Mouse (Mus musculus): ENCODE measurements around the gene Gm10643. TPM values are rescaled to one million over a fixed set of nuclear protein-coding genes. Genes with fewer than 3 reads are reported as not detected.
A peak's percentile ranks its signal among the peaks of the same experiment; 100 is the strongest.

Gm10643 gene
- 1.4 and 1.7 TPM in 2 replicates for polyA plus RNA-seq (2015; fragmentation: Nextera tagmentation; extraction: Ambion mirVana)

GRCm38 (mm10) chr8:84065037-84065436, at the start of gene Gm10643:
Gene Gm10643 (minus strand): TSS chr8:84065137.
- Histone ChIP-seq H3K36me3 (no peaks in the 10 kb centered on the region), H3K27me3 (no peaks in the 10 kb centered on the region), H3K4me3 (peak within 1 kb of the TSS; percentile 88), H3K4me2 (peak within 1 kb of the TSS; percentile 80), H3K27ac (peak within 1 kb of the TSS; percentile 88), H3K9ac (peak within 1 kb of the TSS; percentile 76), H3K9me3 (no peaks in the 10 kb centered on the region), H3K4me1 (replicated peaks) (peaks cover 30% of the 10 kb centered on the region)
- WGBS = 96% methylated on average over 1 of the region's 1 CpGs
- ATAC-seq (ENCODE audit: low FRiP score) = no peak

- Histone ChIP-seq H3K4me3 (no peak overlapping the region), H3K4me1 (replicated peaks) (peaks cover 33% of the 10 kb centered on the region), H3K27me3 (no peaks in the 10 kb centered on the region), H3K4me2 (no peak overlapping the region), H3K9me3 (no peaks in the 10 kb centered on the region), H3K36me3 (peaks cover 14% of the 10 kb centered on the region), H3K27ac (no peak overlapping the region), H3K9ac (no peak overlapping the region)
- no peak for ATAC-seq (ENCODE audit: low FRiP score)
- 97% methylated on average over 6 of the region's 6 CpGs for WGBS
Observed at GRCm38 (mm10) chr8:84106216-84107040, 41.5 kb upstream of the Gm10643 start.

- Histone ChIP-seq H3K36me3 (peaks cover 19% of the 10 kb centered on the region), H3K27me3 (no peaks in the 10 kb centered on the region), H3K9me3 (no peaks in the 10 kb centered on the region), H3K4me3 (no peak overlapping the region), H3K4me2 (peak overlapping the region; percentile 54), H3K4me1 (replicated peaks) (peaks cover 38% of the 10 kb centered on the region), H3K9ac (no peak overlapping the region), H3K27ac (peak overlapping the region; percentile 89)
- 85% methylated on average over 2 of the region's 2 CpGs for WGBS
- ATAC-seq (ENCODE audit: low FRiP score) = no peak
Observed at GRCm38 (mm10) chr8:84105676-84106075, 40.7 kb upstream of the Gm10643 start.

- H3K36me3 ChIP-seq = peaks cover 22% of the 10 kb centered on the region
- 7% methylated on average over 42 of the region's 42 CpGs for WGBS
- no peaks in the 10 kb centered on the region for H3K9me3 ChIP-seq
- peak within 1 kb of the TSS; percentile 62 for H3K4me3 ChIP-seq
- H3K4me2 ChIP-seq = peak within 1 kb of the TSS; percentile 66
- no peaks in the 10 kb centered on the region for H3K27me3 ChIP-seq
- H3K9ac ChIP-seq = peak within 1 kb of the TSS; percentile 79
- peak within 1 kb of the TSS; percentile 96 for H3K27ac ChIP-seq
- peaks cover 41% of the 10 kb centered on the region for H3K4me1 ChIP-seq (replicated peaks)
- peak; percentile 96 for ATAC-seq (ENCODE audit: low FRiP score)
Observed at GRCm38 (mm10) chr8:84104697-84105609, 40.0 kb upstream of the Gm10643 start, which contains the start of gene Dcaf15. Gene Dcaf15 (minus strand): TSS chr8:84104768.

GRCm38 (mm10) chr8:84104221-84104620, 39.3 kb upstream of the Gm10643 start:
- Histone ChIP-seq H3K36me3 (peaks cover 27% of the 10 kb centered on the region), H3K9me3 (no peaks in the 10 kb centered on the region), H3K4me2 (peak overlapping the region; percentile 66), H3K4me3 (peak overlapping the region; percentile 62), H3K9ac (peak overlapping the region; percentile 79), H3K27me3 (no peaks in the 10 kb centered on the region), H3K27ac (peak overlapping the region; percentile 96), H3K4me1 (replicated peaks) (peaks cover 42% of the 10 kb centered on the region)
- under 1% methylated on average over 27 of the region's 29 CpGs for WGBS
- ATAC-seq (ENCODE audit: low FRiP score) = peak; percentile 82

GRCm38 (mm10) chr8:84103601-84104000, 38.7 kb upstream of the Gm10643 start:
- no peaks in the 10 kb centered on the region for H3K9me3 ChIP-seq
- H3K36me3 ChIP-seq = peaks cover 31% of the 10 kb centered on the region
- 49% methylated on average over 3 of the region's 3 CpGs for WGBS

GRCm38 (mm10) chr8:84101476-84102270, 36.7 kb upstream of the Gm10643 start:
- Histone ChIP-seq H3K36me3 (peaks cover 51% of the 10 kb centered on the region), H3K4me1 (replicated peaks) (peaks cover 42% of the 10 kb centered on the region), H3K4me2 (no peak overlapping the region), H3K9me3 (no peaks in the 10 kb centered on the region), H3K27ac (no peak overlapping the region), H3K27me3 (no peaks in the 10 kb centered on the region), H3K4me3 (no peak overlapping the region), H3K9ac (peak overlapping the region; percentile 79)
- WGBS = 95% methylated on average over 25 of the region's 25 CpGs
- no peak for ATAC-seq (ENCODE audit: low FRiP score)

More at GRCm38 (mm10) chr8:84103601-84104000, 38.7 kb upstream of the Gm10643 start:
- Histone ChIP-seq H3K4me1 (replicated peaks) (peaks cover 42% of the 10 kb centered on the region), H3K27me3 (no peaks in the 10 kb centered on the region), H3K9ac (peak overlapping the region; percentile 79), H3K4me3 (peak overlapping the region; percentile 62), H3K27ac (peak overlapping the region; percentile 96), H3K4me2 (peak overlapping the region; percentile 66)
- ATAC-seq (ENCODE audit: low FRiP score) = no peak

- peaks cover 28% of the 10 kb centered on the region for H3K4me1 ChIP-seq (replicated peaks)
- no peak overlapping the region for H3K4me2 ChIP-seq
- no peaks in the 10 kb centered on the region for H3K27me3 ChIP-seq
- H3K9ac ChIP-seq = no peak overlapping the region
- ATAC-seq (ENCODE audit: low FRiP score) = no peak
- H3K27ac ChIP-seq = no peak overlapping the region
- H3K36me3 ChIP-seq = peaks cover 82% of the 10 kb centered on the region
- H3K4me3 ChIP-seq = no peak overlapping the region
- no peaks in the 10 kb centered on the region for H3K9me3 ChIP-seq
- WGBS = 92% methylated on average over 7 of the region's 7 CpGs
Observed at GRCm38 (mm10) chr8:84098376-84098775, 33.4 kb upstream of the Gm10643 start.

GRCm38 (mm10) chr8:84096061-84096460, 31.1 kb upstream of the Gm10643 start:
- H3K36me3 ChIP-seq = peaks cover 88% of the 10 kb centered on the region
- no peak overlapping the region for H3K4me2 ChIP-seq
- H3K4me1 ChIP-seq (replicated peaks) = peaks cover 5% of the 10 kb centered on the region; the same call in 1 of the 2 replicates
- H3K27me3 ChIP-seq = no peaks in the 10 kb centered on the region
- no peak overlapping the region for H3K9ac ChIP-seq
- H3K4me3 ChIP-seq = no peak overlapping the region
- ATAC-seq (ENCODE audit: low FRiP score) = no peak
- H3K27ac ChIP-seq = no peak overlapping the region
- 81% methylated on average over 8 of the region's 8 CpGs for WGBS
- H3K9me3 ChIP-seq = no peaks in the 10 kb centered on the region

- 94% methylated on average over 8 of the region's 8 CpGs for WGBS
- Histone ChIP-seq H3K9ac (no peak overlapping the region), H3K4me3 (no peak overlapping the region), H3K4me1 (replicated peaks) (no peaks in the 10 kb centered on the region), H3K27me3 (no peaks in the 10 kb centered on the region), H3K27ac (no peak overlapping the region), H3K4me2 (no peak overlapping the region), H3K36me3 (peaks cover 97% of the 10 kb centered on the region), H3K9me3 (no peaks in the 10 kb centered on the region)
- ATAC-seq (ENCODE audit: low FRiP score) = no peak
Observed at GRCm38 (mm10) chr8:84090585-84090984, 25.6 kb upstream of the Gm10643 start.

- WGBS = 83% methylated on average over 9 of the region's 9 CpGs
- H3K4me2 ChIP-seq = no peak overlapping the region
- H3K4me3 ChIP-seq = no peak overlapping the region
- no peaks in the 10 kb centered on the region for H3K9me3 ChIP-seq
- no peak overlapping the region for H3K27ac ChIP-seq
- no peak for ATAC-seq (ENCODE audit: low FRiP score)
- peaks cover 5% of the 10 kb centered on the region; the same call in 1 of the 2 replicates for H3K4me1 ChIP-seq (replicated peaks)
- H3K36me3 ChIP-seq = peaks cover 93% of the 10 kb centered on the region
- no peak overlapping the region for H3K9ac ChIP-seq
- no peaks in the 10 kb centered on the region for H3K27me3 ChIP-seq
Observed at GRCm38 (mm10) chr8:84089277-84089676, 24.3 kb upstream of the Gm10643 start.
